ENCODE assay signal across 9 mouse cellular contexts in the genomic region with DNA sequence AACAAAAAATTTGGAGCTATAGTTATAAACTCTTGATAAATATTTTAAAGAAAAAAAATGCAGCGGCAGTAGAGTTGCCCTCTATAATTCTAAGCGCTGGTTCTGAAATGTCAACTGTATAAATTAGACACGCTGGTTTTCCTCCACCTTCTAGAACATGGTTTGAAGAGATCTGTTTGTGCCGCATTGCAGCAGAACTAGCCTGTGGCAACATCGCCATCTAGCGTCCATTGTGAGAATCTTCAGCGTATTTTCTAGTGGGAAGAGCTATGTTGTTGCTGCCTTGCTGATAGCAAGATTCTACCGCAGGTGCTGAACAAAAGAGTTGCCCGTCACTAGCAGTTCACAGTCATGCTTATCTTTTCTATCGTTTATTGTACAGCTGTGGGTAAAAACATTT.
A peak's percentile ranks its signal among the peaks of the same experiment; 100 is the strongest.
DNase-seq lines count a peak whose midpoint lies in the region; ATAC-seq lines count a peak whose summit lies in the region.
"Had no signal": no experiment of that assay in that cellular context is flagged by ENCODE, and none has a peak within 500 bp of the region (broad histone marks: within the 10 kb centered on the region; RNA-seq: fewer than 3 reads in every experiment).

No protein-coding gene starts in this region.

- H3K4me1 ChIP-seq in limb, embryonic 11.5 days (ENCODE audit: control insufficient read depth, insufficient read depth, low read length), result no peaks in the 10 kb centered on the region

- no peaks in the 10 kb centered on the region for H3K27me3 ChIP-seq in limb, embryonic 11.5 days (ENCODE audit: control insufficient read depth, insufficient read depth, low read length)
- H3K27me3 ChIP-seq: heart, embryonic 13.5 days had no signal

- no peak overlapping the region for H3K4me3 ChIP-seq in limb, embryonic 11.5 days (ENCODE audit: low read depth, low read length)
- H3K4me3 ChIP-seq: heart, embryonic 13.5 days had no signal

- no peak overlapping the region for H3K4me2 ChIP-seq in limb, embryonic 11.5 days (ENCODE audit: low read depth, severe bottlenecking)
- H3K4me2 ChIP-seq: heart, embryonic 13.5 days had no signal

- peak; percentile 82 for DNase-seq in 416B (ENCODE audit: low read depth)
- DNase-seq in embryo, embryonic 11.5 days (ENCODE audit: low read depth, low spot score), result peak; percentile 77
- peak; percentile 50 to 54 for DNase-seq in kidney, adult 8-10 months
- peak; percentile 81 for DNase-seq in limb, embryonic 11.5 days (ENCODE audit: low spot score)
- peak; percentile 62 for DNase-seq in telencephalon, adult 2 months (ENCODE audit: low read depth, low spot score)

- H3K9me3 ChIP-seq in limb, embryonic 11.5 days (ENCODE audit: control insufficient read depth, low read length), result no peaks in the 10 kb centered on the region
- H3K9me3 ChIP-seq: heart, embryonic 13.5 days had no signal

- no peaks in the 10 kb centered on the region for H3K36me3 ChIP-seq in limb, embryonic 11.5 days (ENCODE audit: control insufficient read depth, insufficient read depth, low read length)
- H3K36me3 ChIP-seq: heart, embryonic 13.5 days had no signal

- no peak overlapping the region for H3K9ac ChIP-seq in limb, embryonic 11.5 days (ENCODE audit: low read length)
- H3K9ac ChIP-seq: heart, embryonic 13.5 days had no signal

- WGBS in limb, embryonic 11.5 days, result 8% methylated on average over 10 of the region's 10 CpGs

- ATAC-seq in activated CD4-positive, CD25-positive, alpha-beta regulatory T cell, adult 4 months, result peak; percentile 59
- peak; percentile 91 for ATAC-seq in granulocyte monocyte progenitor cell, adult 5-6 weeks (replicated peaks; ENCODE audit: poor library complexity, severe bottlenecking)
- ATAC-seq in limb, embryonic 11.5 days (ENCODE audit: insufficient number of reproducible peaks, low FRiP score, low TSS enrichment, low read depth), result peak; percentile 31; the same call in 1 of the 2 replicates
- ATAC-seq in monocyte, adult 5-6 weeks (replicated peaks; ENCODE audit: insufficient number of reproducible peaks, low FRiP score, low TSS enrichment, poor library complexity, severe bottlenecking), result 0 out of 2 replicates have a peak, but pooled peaks have one; percentile 47

- H3K27ac ChIP-seq in limb, embryonic 11.5 days (replicated peaks; ENCODE audit: low read depth, low read length), result no peak overlapping the region
- H3K27ac ChIP-seq: heart, embryonic 13.5 days had no signal

Comparison
In these comparisons a context has a peak if more than half of its experiments do, and no peak if none do; other contexts are left out.
1. ATAC-seq: peak in every context shown above with its lines; median percentile 91 in granulocyte monocyte progenitor cell, adult 5-6 weeks; 59 in activated CD4-positive, CD25-positive, alpha-beta regulatory T cell, adult 4 months; 47 in monocyte, adult 5-6 weeks; 31 in limb, embryonic 11.5 days.